Mouse (Mus musculus) kidney, adult 9 months (tissue): ENCODE results near the gene Abr.

Experiments
- DNase-seq: peaks from one replicate; pipeline ENCODE4 v3.0.0; 2022

Abr gene

DNA sequence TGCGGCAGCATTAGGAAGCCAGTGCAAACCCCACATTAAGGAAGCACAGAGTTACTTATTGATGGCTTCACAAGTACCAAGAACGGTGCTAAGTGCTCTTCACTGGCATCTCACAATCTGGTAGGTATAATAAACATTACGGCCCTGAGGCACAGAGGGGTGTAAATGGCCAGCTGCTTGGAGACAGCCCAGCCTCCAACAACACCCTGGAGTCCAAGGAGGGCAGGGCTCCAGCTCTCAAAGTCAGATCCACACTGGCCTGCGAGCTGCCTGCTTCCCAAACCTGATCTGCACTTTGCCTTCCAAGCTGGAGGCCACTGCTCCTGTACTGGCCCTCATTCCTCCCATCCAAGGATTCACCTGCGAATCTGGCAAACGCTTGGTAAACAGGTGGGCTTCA, 132.7 kb downstream of the Abr start:
- DNase-seq = peak; percentile 44

DNA sequence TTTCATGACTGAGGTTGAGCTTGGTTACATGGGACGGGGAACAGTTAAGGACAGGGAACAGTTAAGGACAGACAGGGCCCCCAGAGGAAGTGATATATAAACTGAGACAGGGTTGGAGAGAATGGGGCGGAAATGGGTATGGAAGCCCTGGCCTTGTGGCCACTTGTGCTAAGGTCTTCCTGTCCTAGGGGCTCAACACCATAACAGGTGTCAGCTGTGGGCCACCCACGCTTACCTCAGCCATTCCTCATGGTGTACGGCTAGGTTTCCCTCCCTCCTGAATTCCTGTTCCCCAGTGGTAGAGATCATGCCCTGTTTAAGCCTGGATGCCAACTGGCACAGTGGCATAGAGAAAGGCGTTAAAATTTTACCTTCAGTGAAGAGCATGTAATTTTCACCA, 135.1 kb downstream of the Abr start:
- DNase-seq = no peak

DNA sequence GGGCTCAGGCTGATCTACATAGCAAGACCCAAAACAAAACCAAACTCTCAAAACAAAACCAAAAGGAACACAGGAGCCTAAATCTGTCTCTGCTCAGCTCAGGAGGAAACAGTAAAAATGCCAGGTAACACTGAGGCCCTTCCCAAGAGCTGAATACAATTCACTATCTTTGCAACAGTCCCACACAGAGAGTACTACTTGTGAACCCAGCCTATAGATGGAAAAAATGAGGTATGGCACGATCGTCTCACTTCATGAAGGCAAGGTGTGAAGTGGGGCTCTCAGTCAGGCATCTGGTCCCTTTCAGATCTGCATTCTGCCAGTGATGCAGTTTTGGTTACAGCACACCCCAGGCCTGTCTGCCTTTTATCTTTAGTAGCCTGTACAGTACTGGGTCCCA, 138.1 kb downstream of the Abr start:
- no peak for DNase-seq

DNA sequence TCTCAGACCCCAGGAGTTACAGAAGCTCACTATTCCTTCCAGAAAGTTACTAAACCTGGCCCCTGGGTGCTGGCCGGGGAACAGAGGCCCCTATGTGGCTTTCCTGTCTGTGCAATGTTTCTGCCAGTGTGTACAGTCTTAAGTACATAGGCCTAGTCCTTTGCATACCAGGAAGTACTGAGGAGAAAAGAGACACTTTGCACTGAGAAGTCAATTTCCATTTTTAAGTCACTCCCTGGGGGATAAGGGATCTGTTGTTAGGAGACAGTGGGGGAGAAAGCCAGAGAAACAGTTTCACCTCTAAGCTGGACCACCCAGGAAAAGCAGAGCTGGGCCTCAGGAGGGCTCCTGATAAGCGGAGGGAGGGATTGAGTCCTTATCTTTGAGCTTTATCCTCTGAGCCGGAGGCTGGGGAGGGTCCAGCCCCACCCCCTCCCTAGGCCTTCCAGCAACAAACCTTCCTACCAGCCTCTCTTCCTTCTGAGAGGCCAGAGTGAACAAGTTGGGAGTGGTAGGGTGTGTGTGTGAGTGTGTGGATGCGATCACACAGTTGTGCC, 138.9 kb downstream of the Abr start:
- no peak for DNase-seq

DNA sequence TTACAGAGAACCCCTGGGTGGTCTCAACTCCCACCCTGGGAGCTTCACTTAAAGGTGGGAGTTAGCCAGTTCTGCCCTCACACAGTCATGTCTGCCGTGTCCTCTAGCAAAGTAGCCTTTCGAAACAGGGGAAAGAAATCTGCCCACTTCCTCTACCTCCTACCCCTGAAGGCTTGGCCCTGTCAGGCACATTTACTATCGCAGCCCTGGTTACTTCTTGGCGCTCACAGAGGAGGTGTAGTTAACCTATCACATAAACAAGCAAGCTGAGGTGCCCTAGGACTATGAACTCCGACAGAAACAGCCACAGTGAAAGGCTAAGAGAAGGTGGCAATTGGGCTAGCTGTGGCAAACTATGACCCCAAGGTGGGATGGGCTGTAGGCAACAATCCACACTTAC, 139.4 kb downstream of the Abr start:
- DNase-seq = peak; percentile 51

DNA sequence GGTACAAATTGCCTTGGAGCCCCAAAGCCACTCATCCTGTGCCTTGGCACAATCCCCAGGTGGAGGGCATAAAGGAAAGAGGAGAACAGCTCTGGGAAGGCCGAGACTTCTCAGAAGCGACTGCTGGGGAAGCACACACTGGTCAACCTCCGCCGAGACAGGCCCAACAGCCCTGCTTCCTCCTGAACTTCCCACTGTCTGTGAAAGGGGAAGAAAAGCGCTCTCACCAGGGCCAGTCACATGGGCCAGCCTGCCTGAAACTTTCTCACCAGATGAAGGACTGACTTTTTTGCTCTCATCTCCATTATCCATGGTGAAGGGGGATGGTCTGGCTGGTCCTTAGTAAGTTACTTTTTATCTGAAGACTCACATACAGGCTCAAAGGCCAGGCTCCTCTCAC, 139.9 kb downstream of the Abr start:
- no peak for DNase-seq

DNA sequence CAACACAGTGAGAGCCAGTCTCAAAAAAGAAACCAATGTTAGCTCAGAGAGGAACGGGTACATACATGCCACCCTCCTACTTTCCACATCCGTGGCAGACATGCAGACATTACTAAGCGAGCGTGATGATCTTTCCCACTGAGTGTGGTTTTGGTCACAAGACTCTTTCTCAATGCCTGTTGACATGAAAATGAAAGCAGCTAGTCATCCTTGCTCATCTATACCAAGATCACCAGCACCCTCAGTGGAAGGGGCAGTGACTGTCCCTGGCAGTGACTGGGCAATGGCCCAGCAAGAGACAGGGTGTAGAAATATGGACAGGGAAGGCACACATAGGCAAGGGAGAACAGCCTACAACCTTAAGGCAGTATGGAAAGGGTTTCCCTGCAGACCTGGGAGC, 142.4 kb downstream of the Abr start:
- DNase-seq = no peak

DNA sequence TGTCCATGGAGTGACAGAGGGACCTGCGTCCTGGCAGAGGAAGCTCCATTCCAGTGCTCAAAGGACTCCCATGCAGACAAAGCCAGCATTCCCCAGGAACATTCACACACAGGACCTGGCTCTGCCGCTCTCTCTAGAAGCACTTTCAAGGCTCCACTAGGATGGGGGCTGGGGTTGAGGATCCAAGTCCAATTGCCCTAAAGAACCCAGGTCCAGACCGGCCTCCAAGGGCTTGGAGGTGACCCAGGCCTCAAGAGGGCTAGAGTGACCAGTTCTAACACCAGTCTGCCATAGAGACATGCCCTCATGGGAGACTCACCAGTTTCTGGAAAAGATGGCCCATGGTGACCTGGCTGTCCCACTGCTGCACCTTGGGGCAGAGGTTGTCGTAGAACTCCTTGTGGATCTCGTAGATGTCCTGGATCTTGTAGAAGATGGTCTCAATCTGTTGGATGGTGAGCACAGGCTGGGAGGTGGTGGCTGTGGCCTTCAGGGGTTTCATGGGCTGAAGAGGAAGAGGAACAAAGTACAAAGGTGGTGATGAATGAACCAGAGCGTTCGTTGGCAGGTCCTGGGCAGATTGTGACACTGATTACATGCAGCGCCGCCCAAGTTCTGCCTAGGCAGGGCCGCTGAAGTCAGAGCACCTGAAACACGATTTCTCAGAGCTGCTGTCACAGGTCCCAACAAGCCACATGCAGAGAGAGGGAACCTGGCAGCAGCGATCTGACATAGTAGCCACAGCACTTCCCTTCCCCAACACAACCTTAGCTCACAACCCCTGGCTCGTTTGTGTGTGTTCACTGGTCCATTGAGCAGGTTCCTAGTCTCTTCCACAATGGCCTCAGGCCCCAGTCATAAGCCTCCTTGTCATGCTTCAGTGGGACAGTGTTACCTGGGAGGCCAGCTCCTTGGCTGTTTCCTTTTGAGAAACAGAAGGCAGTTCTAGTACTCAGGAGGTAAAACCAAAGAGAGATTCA, 143.1 kb downstream of the Abr start:
- peak; percentile 71 for DNase-seq

DNA sequence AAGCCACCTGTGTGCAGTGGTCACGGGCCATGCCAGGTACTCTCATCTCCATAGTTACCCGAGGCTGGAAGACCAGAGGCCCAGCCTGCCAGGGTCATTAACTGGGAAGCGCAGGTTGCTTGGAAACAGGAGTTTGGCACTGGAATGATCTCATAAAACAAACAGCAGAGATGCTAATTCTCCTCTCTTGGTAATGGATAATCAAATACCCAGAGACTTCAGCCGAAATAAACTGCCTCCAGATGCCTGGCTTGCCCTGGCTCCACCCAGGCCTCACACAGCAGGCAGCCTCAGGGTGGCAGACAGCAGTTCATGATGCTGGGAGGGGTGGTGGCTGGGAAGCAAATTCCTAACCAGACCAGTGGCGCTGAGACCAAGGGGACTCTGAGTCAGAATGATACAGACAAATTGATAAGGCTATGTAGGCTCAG, 145.0 kb downstream of the Abr start:
- DNase-seq = peak; percentile 82

DNA sequence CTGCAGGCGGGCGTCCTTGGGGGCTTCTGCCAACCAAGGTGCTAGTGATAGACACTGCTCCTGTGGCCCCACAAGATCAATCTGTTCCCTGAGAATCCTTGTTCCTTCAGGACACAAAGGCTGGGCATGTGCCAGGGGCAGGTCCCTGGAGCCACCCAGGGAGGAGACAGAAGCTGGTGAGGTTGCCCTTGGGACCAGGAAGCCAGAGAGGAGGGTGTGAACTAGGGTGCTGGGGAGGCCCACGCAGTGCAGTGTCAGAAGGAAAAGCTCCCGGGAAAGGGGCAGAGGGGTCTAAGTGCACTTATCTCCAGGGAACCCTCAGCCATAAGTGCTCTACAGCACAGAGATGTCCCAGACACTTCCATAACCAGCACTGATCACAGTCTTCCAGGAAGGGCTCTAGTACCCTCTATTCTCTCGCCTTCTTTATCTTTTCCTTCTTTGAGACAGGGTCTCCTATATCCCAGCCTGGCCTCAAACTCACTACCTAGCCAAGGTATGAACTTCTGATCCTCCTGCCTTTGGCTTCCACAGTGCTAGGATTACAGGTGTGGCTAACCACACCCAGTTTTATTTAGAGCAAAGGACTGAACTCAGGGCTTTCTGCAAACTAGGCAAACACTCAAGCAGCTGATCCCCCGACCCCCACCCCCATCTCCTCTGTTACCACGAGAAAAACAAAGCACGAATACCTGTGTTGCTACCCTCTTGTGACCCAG, 145.6 kb downstream of the Abr start:
- DNase-seq = no peak

DNA sequence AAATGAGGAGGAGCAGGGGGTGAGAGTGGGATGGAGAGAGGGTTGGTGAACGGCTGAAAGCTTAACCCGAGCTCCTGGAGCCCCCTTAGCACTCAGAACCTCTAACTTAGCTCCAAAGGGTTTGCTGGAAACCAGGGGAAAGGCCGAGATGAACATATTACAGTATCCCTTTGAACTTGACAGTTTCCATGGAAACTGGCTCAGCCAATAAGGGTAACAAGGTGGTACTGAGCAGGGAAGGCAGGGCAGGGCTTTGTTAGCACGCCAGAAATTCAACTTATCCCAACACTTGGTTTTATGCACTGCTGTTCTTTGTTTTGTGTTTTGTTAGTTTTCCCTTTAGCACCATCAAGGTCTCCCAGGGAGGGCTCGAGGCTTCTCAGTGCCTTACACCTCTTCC, 149.5 kb downstream of the Abr start:
- no peak for DNase-seq

DNA sequence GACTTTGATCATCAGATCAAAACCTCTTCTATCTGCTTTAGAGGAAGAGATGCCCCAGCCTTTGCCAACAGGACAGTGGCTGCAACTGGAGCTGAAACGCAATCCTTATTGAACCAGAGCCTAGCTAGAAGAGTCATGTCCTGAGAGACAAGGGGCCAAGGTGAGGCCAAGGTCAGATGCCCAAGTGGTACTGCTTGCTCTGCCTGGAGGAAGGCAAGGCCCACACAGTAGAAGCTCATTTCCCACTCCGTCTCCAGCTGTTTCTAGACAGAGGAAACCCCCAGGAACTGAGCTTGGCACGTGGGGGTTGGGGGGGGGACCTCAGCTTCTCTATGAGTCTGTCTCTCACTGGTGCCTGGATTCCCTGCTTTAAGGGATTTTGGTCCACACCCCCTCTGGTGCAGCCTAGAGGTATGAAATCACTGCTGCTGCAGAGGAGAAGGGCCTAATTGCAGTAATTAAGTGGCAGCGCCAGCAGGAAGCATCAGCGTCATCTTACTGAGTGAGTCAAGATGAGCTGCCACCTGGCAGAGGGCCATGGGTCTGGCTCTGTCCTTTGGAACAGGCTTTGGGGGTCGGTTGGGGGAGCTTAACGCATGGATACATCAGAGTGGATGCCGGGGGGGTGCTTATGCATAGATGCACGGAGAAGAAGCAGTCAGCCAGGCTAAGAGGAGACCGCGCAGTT, 152.7 kb downstream of the Abr start:
- no peak for DNase-seq

DNA sequence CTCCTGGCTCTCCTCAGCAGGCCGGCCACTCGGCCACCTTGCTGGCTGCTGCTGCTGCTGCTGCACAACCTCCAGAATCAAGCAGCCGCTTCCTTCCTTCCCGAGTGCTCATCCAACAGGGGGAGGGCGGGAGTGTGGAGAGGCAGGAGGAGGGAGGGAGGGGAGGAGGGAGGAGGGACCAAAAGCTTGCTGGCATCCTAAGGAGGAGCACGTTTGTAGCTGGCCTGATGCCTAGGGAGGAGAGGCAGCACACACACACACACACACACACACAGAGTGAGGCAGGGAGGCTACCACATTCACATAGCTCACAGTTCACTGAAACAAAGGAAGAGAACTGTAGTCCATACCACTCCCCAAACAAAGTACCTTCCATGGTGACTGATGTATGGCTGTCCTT, 153.8 kb downstream of the Abr start:
- no peak for DNase-seq

DNA sequence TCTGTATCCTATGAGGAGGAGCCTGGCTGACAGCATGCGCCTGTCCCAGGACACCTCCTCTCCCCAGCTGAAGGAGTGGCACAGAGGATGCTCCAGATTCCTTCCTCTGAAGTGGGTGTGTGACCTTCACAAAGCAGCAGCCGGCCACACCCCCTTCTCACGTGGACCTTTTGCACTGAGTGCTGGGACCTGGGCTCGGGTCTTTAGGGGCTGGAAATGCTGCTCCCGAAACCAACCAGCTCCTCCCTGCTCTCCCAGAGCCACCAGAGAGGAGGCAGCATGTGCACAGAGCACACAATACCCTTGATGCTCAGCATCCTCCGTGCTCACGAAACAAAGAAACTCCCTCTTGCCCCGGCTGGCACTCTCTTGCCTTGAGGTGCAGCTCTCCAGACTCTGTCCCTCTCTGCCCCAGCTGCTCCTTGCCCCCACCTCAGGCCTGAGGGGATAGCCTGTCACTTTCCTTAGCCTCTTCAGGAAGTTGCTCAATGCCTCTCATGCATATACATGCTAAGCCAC, 154.6 kb downstream of the Abr start:
- no peak for DNase-seq

DNA sequence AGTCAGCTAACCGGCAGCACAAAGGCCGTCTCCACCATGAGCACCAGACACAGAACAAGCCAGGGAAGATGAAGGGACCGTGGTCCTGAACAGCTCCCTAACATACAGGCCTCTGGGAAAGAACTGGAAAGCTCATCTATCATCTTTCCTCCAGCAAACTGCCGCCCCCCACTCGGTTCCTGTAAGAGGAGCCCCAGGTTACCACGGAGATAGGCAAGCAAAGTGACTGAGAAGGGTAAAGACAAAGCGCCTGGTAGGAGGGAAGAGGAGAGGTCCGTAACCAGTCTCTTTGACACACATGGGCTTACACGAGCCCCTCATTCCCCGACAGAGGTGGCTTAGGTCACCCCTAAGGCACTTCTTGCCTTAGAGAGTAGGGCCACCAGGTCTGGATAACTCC, 155.0 kb downstream of the Abr start:
- DNase-seq = no peak

DNA sequence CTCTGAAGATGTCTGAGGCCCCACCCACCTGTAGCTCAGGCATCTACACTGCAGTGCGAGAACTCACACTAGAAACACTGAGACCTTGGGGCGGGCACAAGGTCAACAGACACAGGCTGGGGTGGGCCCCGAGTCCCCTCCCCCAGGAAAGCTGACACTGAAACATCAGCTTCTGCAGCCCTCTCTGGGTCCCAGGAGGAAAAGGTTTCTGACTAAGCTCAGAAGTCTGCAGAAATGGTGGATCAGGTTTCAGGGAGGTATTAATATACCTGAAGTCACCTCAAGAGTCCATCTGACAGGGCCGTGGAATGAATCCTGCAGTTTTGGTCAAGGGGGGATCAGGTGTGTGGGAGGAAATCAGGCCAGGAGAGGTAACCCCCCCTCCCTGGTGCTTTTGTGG, 156.2 kb downstream of the Abr start:
- no peak for DNase-seq

DNA sequence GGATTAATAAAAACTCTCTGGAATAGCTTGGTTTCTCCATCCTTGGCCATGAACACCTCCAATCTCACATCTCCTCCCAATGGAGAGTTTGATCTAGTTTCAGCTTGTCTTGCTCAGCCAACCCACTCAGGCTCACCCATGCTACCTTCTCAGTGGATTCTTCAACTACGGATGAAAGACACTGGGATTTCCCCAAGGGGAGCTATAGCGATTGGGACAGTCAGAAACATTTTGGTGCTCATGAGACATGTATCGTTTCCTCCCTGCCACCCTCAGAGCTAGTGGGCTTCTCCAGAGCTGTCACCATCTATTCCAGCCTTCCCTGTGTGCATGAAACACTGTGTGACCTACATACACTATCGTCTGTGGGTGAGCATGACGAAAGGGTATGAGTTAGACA, 160.4 kb downstream of the Abr start:
- no peak for DNase-seq

DNA sequence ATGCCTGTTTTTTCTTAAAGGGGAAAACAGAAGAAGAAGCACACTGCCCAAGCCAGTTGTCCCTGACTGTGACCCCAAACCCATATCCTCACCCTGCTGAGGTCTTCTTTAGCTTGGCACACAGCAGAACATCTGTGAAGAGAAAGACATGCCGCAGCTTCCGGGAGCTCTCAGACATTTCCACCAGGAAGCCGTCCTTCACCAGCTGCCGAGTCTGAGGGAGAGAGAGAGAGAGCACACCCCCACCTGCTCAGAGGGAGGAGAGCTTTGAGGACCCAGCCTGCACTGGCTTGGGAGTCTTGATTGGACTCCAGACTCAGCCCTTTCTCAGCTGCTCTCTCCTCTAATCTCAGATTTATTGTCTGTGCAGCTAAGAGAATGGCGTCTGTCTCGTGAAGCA, 160.9 kb downstream of the Abr start:
- no peak for DNase-seq

DNA sequence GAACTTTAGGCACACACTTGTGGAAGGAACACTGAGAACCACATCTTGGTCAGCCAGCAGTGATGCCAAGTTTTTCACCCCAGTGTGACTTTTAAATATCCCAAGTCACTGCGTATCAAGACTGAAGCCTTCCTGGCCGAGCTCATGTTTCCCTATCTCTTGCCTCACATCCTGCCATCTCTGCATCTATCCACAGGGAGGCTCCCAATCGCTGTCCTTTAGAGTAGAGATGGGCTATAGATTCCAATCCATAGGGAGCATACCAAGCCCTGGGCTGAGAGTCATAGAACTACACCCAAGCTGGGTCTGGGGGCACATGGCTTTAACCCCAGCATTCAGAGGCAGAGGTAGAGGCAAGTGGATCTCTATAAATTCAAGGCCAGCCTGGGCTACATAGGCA, 162.6 kb downstream of the Abr start:
- DNase-seq = no peak

DNA sequence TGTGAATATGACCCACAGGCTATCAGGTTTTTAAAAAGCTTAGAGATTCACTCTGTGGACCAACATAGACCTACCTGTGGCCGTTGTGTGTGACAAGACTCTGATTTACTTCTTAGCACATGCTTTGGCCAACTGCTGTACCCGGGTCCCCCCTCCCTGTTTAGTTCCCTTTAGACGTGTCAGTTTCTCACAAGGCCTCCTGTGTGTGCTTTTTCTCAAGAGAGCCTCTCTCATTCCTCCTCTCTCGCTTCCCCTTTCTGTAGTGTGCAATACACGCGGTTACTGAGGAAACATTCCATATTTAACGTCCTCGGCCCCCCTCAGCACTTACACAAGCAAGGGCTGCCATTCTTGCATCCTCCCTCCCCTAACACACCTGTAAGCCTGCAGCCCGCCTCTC, 163.4 kb downstream of the Abr start:
- no peak for DNase-seq

DNA sequence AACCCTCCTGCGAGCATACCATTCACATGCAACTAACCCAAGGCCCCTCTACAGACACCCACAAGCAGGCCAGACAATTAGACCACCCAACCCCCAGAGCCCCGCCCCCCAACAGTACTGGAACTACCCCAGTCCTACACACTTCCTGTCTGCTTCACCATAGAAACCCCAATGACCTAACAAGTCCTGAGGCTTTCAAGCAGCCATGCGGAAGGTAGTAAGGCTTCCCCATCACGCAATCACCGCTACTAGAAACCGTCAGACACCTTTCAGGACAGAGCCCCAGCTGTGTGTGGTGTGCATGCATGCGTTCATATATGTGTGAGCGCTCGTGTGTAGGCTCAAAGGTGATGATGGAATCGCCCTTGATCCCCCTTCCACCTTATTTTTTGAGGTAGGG, 165.2 kb downstream of the Abr start:
- DNase-seq = no peak

DNA sequence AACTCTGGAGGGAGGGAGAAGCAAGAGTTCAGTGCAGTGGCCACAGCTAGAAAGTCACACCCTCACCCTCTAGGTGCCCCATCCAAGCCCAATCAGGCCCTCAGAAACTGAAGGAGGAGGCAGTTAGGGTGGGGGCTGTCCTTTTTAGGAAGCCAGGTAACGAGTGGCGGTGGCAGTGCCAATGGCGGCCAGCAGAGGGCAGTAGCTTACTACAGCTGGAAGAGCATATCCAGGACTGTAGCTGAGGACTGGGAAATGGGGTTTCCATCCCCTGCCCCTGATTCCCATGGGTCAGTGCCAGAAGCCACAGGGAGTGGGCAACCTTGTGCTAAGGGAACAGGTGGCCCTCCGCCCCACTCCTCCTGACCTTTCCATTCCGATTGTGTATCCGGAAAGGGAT, 165.9 kb downstream of the Abr start:
- DNase-seq = peak; percentile 91

DNA sequence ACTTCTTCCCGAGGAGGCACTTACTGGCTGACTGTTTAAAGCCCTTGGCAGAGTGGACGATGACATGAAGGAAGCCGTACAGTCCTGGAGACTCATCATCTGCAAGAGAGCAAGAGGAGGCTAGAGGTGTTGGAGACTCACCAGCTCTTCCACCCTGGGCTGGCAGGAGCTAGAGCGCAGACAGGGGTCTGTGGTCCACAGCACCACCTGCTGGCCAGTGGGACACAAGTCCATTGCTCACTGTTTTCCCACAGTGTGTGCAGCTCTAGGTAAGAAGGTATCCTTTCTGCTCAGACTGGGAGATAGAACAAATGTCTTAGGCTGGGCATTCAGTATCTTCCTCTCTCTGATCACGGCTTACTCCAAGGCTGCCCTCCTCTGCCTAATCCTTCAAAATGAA, 167.6 kb downstream of the Abr start:
- peak; percentile 70 for DNase-seq
